Mouse (Mus musculus) olfactory bulb, adult 2 months (tissue): ENCODE measurements around the gene Ankrd49.

Source experiments
- CTCF ChIP-seq: fragments of 200-500 bp; IDR thresholded peaks from 2 replicates; pipeline ENCODE4 v1.5.1; 2012; ENCODE audit warnings: low read depth, mild to moderate bottlenecking, low read length, moderate library complexity; ENCODE audit not compliant: insufficient read depth
- POLR2A ChIP-seq: fragments of 200-500 bp; IDR thresholded peaks from 2 replicates; pipeline ENCODE4 v1.6.1; 2012; ENCODE audit warnings: mild to moderate bottlenecking, low read depth, low read length, moderate library complexity; ENCODE audit not compliant: insufficient read depth

DNA sequence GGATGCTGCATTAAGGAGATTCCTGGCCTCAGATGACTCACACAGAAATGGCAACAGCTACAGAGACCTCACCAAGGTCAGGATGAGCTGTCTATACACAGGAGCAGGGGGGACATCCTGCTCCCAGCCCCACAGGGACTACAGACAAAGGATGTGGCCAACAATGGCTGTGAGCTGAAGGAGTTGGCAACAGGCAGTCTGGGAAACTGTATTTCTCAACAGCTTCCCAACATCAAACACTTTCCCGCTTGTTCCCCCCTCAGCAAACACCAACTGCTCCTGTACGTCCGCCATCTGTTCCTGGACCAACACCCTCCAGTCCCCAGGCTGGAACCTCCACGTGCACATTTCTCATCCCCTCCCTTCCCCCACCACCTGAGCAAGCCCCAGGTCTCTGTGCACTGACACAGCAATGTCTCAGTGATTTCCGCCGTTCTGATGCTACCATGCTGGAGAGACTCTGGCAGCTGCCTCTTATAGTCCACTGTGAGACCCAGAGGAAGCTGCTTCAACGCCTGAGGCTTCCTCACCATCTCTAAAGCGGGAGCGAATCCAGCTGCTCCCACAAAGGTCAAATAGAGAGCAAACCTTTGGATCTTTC is 53.6 kb downstream of the Ankrd49 start:
- TF ChIP-seq POLR2A (no peak), CTCF (no peak)
